Mouse (Mus musculus) testis, adult 2 months (tissue): ENCODE measurements around the gene Cbx1. TPM values are rescaled to one million over a fixed set of nuclear protein-coding genes. Genes with fewer than 3 reads are reported as not detected.
"Not testable (repeated sequence)": the region's sequence is repeated elsewhere in the genome, so short reads cannot be mapped to it uniquely, and the experiment has no call there.

Experiments used
- H3K27ac ChIP-seq: fragments of 200-500 bp; 2 replicates; pipeline ENCODE4 v1.5.1; 2012; ENCODE audit warnings: low read depth, low read length; ENCODE audit not compliant: control insufficient read depth, insufficient read depth
- H3K27me3 ChIP-seq: fragments of 200-500 bp; 2 replicates; pipeline ENCODE4 v1.6.1; 2012; ENCODE audit warnings: mild to moderate bottlenecking, low read length, moderate library complexity; ENCODE audit not compliant: control insufficient read depth, insufficient read depth
- H3K36me3 ChIP-seq: fragments of 200-500 bp; 2 replicates; pipeline ENCODE4 v1.6.1; 2012; ENCODE audit warnings: mild to moderate bottlenecking, low read length; ENCODE audit not compliant: control insufficient read depth, insufficient read depth
- H3K4me1 ChIP-seq: fragments of 200-500 bp; 2 replicates; pipeline ENCODE4 v1.6.1; 2012; ENCODE audit warnings: low read length; ENCODE audit not compliant: control insufficient read depth, insufficient read depth
- H3K4me3 ChIP-seq: fragments of 200-500 bp; 2 replicates; pipeline ENCODE4 v1.5.1; 2012; ENCODE audit warnings: low read depth, mild to moderate bottlenecking, low read length, moderate library complexity, mixed read lengths; ENCODE audit not compliant: control insufficient read depth
- CTCF ChIP-seq: fragments of 200-500 bp; IDR thresholded peaks from 2 replicates; pipeline ENCODE4 v1.5.1; 2012; ENCODE audit warnings: low read depth, mild to moderate bottlenecking, inconsistent platforms, low read length, moderate library complexity; ENCODE audit not compliant: control insufficient read depth, insufficient read depth, insufficient replicate concordance
- POLR2A ChIP-seq: fragments of 200-500 bp; IDR thresholded peaks from 2 replicates; pipeline ENCODE4 v1.6.1; 2012; ENCODE audit warnings: low read depth, mild to moderate bottlenecking, inconsistent platforms, low read length, moderate library complexity; ENCODE audit not compliant: control insufficient read depth
- polyA plus RNA-seq: library from polyadenylated mRNA; depleted of rRNA; stranded (reverse); fragments of >200 nt; gene quantifications from 2 replicates; pipeline ENCODE4 v1.2.3, GENCODE M21; 2012

Gene Cbx1
- polyA plus RNA-seq, 1 experiment, result 16.6 TPM

DNA sequence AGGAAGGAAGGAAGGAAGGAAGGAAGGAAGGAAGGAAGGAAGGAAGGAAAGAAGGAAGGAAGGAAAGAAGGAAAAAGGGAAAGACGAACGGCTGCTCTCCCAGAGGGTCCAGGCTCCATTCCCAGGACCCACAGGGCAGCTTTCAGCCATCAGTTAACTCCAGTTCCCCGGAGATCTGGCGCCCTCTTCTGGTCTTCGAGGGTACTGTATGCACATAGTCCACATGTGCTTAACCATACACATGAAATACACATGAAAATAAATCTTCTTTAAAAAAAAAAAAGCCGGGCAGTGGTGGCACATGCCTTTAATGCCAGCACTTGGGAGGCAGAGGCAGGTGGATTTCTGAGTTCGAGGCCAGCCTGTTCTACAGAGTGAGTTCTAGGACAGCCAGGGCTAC is 4.1 kb upstream of the Cbx1 start:
- not testable (repeated sequence) for H3K4me3 ChIP-seq, H3K27ac ChIP-seq, H3K4me1 ChIP-seq, H3K27me3 ChIP-seq, H3K36me3 ChIP-seq
- peak; percentile 66; the same call in 1 of the 2 replicates for TF ChIP-seq CTCF

DNA sequence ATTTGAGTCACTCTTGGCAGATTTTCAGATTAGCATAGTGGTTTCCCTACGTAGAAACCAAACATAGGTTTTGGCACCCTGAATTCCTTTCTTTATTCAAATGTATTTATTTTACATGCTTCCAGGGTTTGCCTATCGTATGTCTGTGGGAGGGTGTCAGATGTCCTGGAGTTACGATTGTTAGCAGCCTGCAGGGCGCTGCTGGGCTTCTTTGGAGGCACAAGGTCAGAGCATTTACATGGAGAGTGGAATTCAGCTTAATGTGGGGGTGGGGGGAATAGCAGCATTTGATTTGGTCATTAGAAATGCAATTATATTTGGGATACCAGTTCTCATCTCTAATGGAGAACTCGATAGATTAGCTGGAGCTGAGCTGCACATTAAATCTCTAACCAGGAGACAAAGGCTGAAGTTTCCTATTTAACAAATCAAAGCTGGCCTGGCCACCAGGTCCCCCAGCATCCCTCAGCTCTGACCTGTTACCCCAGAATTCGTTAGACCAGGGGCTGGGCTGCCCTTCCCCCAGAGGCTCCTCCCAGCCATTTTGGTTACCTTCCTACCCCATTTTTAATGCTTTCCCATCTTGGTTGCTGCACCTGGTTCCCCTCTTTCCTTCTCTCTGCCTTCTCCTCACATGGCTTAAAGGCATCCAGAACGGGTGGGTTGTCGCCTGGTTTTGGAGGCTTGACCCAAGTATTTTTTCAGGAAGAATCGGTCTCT is 2.0 kb upstream of the Cbx1 start:
- H3K4me3 ChIP-seq, result peak overlapping the region; percentile 54
- TF ChIP-seq POLR2A (no peak), CTCF (no peak)
- peaks cover 7% of the 10 kb centered on the region for H3K4me1 ChIP-seq
- no peak overlapping the region for H3K27ac ChIP-seq
- peaks cover 1% of the 10 kb centered on the region for H3K36me3 ChIP-seq
- H3K27me3 ChIP-seq, result no peaks in the 10 kb centered on the region

DNA sequence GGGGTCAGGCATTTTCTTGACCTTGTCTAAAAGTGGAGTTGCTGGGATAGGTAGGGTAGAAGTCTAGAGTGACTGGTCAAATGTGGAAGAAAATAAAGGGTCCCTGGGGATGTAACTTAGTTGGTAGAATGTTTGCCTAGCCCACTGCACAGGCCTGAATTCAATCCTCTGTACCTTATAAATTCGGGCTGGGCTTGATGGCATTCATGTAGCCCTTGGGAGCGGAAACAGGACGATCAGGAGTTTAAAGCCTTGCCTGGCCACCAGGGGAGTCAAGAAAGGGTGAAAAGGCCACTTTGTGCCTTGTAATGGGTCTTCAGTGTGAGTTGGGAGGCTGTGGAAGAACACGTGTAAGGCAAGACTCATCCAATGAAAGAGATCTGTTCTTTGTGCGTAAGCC is 1.1 kb downstream of the Cbx1 start:
- peaks cover 7% of the 10 kb centered on the region for H3K4me1 ChIP-seq
- H3K27ac ChIP-seq, result peak overlapping the region; percentile 100
- TF ChIP-seq CTCF, result no peak
- TF ChIP-seq POLR2A, result no peak

DNA sequence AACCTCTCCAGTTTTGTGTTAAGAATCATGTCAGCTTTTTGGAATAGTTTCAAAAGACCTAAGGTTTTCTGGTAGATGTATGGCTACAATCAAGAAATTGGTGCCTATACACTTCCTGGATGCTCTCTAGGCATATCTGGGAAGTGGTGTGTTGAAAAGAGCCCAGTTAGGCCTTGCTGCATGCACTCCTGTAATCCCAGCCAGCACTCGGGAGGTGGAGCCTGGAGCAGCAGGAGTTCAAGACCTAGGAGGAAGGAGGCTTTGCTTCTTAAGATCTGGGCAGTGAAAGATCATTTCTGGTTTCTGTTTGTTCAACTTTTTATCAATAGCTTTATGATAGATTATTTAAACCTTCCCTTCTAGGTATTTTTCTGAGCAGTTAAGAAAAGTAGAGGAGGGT is 1.8 kb downstream of the Cbx1 start:
- no peak overlapping the region for H3K27ac ChIP-seq
- TF ChIP-seq POLR2A, result no peak
- no peak for TF ChIP-seq CTCF

More for the DNA sequence above, 1.1 kb downstream of the Cbx1 start:
- H3K27me3 ChIP-seq, result no peaks in the 10 kb centered on the region
- H3K4me3 ChIP-seq, result peak overlapping the region; percentile 100
- peaks cover 1% of the 10 kb centered on the region for H3K36me3 ChIP-seq

DNA sequence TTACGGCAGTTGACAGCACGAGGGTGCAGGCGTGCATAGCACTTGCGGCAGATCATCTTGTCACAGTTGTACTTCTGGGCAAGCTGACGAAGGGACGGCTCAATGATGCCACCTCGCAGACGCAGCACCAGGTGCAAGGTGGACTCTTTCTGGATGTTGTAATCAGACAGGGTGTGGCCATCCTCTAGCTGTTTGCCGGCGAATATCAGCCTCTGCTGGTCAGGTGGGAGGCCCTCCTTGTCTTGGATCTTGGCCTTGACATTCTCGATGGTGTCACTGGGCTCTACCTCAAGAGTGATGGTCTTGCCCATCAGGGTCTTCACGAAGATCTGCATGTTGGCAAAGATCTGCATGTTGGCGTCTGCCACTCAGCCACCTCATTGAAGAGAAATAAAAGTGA is 6.6 kb downstream of the Cbx1 start:
- H3K27me3 ChIP-seq, result no peaks in the 10 kb centered on the region
- peaks cover 1% of the 10 kb centered on the region for H3K36me3 ChIP-seq
- peaks cover 2% of the 10 kb centered on the region for H3K4me1 ChIP-seq
- no peak overlapping the region for H3K4me3 ChIP-seq
- no peak overlapping the region for H3K27ac ChIP-seq
- TF ChIP-seq POLR2A (no peak), CTCF (no peak)

More for the DNA sequence above, 1.8 kb downstream of the Cbx1 start:
- Histone ChIP-seq H3K4me1 (peaks cover 7% of the 10 kb centered on the region), H3K27me3 (no peaks in the 10 kb centered on the region), H3K4me3 (no peak overlapping the region), H3K36me3 (peaks cover 1% of the 10 kb centered on the region)

DNA sequence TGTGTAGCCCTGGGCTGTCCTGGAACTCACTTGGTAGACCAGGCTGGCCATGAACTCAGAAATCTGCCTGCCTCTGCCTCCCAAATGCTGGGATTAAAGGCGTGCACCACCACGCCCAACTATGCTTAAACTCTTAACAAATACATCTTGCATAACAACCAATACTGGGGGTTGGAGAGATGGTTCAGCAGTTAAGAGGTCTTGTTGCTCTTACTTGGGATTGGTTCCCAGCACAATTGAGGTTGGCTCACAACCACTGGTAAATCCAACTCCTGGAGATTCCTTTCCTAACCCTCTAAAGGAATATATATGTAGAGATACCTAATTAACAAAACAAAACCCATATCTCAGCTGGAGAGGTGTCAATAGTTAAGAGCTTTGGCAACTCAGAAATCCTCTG is 7.2 kb downstream of the Cbx1 start:
- no peaks in the 10 kb centered on the region for H3K27me3 ChIP-seq
- H3K36me3 ChIP-seq, result no peaks in the 10 kb centered on the region; the same call in none of the 2 replicates
- H3K4me3 ChIP-seq, result no peak overlapping the region
- H3K4me1 ChIP-seq, result no peaks in the 10 kb centered on the region; the same call in 1 of the 2 replicates
- TF ChIP-seq POLR2A (no peak), CTCF (no peak)
- no peak overlapping the region for H3K27ac ChIP-seq

DNA sequence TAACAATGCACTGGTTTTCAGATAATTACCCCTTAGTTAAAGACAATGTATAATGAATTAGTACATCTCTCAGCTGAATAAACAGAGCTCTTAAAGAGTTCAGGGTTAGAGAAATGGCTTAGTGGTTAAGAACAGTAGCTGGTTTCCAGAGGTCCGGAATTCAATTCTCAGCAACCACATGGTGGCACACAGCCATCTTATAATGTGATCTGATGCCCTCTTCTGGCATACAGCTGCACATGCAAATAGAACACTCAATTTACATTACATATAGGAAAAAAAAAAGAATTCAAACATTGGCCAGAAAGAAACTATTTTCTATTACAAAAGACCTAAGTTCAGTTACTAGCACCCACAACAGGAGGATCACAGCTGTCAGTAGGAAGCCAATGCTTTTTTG is 7.7 kb downstream of the Cbx1 start:
- no peaks in the 10 kb centered on the region; the same call in none of the 2 replicates for H3K36me3 ChIP-seq
- H3K27ac ChIP-seq, result no peak overlapping the region
- TF ChIP-seq POLR2A (no peak), CTCF (no peak)
- no peak overlapping the region for H3K4me3 ChIP-seq
- H3K27me3 ChIP-seq, result no peaks in the 10 kb centered on the region
- H3K4me1 ChIP-seq, result no peaks in the 10 kb centered on the region; the same call in 1 of the 2 replicates

DNA sequence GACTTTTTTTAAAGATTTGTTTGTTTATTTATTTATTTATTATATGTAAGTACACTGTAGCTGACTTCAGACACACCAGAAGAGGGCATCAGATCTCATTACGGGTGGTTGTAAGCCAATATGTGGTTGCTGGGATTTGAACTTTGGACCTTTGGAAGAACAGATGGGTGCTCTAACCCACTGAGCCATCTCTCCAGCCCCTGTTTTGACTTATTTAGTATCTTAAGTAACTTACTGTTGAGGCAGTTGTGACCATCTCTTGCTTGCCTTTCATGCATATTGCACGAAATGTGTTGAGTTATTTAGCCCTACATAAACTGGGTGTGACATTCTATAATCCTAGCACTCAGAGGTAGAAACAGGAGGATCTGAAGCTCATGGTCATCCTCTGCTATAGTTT is 10.6 kb downstream of the Cbx1 start:
- peaks cover 5% of the 10 kb centered on the region for H3K36me3 ChIP-seq
- H3K27me3 ChIP-seq, result no peaks in the 10 kb centered on the region
- no peak for TF ChIP-seq CTCF
- no peak for TF ChIP-seq POLR2A
- H3K4me3 ChIP-seq, result no peak overlapping the region
- no peak overlapping the region for H3K27ac ChIP-seq
- no peaks in the 10 kb centered on the region; the same call in 1 of the 2 replicates for H3K4me1 ChIP-seq
